Mouse (Mus musculus): ENCODE measurements around the gene Olfr549.

GRCm38 (mm10) chr7:102516261-102517050 is 33.2 kb upstream of the Olfr549 start:
- TF ChIP-seq CTCF (IDR thresholded peaks at IDR 0.05; ENCODE audit: extremely low read depth, insufficient read depth, low read length) (no peak), POLR2A (IDR thresholded peaks at IDR 0.05; ENCODE audit: extremely low read depth, insufficient read depth, low read length) (no peak)
